Mouse (Mus musculus): ENCODE results near the gene Zfp981. TPM values are rescaled to one million over a fixed set of nuclear protein-coding genes. Genes with fewer than 3 reads are reported as not detected.
"Not testable (repeated sequence)": the region's sequence is repeated elsewhere in the genome, so short reads cannot be mapped to it uniquely, and the experiment has no call there.

Zfp981 gene
- total RNA-seq, 2 experiments from 2014 or later: 0.24 to 0.49 TPM

DNA sequence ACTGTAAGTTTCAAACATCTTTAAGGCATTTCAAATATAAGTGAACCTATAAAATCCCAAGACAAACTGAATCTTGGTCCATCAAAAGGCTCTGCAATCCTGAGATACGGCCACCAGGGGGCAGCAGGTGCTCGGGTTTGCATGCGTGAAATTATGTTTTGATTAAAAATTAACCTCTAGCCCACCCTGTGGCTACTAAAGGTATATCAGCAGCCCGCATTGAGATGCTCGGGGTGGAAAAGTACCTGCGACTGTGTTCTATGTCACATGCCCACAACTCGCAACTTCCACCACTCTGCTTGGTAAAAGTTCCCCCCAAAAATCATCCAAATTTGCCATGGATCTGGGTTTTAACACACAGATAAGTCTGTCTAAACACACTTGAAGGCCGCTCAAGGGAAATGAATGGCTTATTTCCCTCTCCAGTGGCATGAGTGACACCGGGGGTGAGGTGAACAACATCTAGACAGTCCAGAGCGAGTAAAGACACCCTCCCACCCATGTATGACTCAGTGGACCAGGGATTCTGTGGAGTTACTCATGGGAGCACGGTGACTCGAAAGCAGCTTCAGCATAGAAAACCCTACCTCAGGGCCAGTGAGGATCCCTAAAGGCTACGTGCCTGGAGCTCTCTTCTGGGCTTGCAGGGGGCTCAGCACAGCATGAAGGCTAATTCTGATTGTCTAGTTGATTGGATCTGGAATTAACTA is 18.1 kb upstream of the Zfp981 start:
- intact Hi-C loops (cut with DNase I); DNase-seq (ENCODE audit: low spot score in 2 of 2): not testable (repeated sequence)

DNA sequence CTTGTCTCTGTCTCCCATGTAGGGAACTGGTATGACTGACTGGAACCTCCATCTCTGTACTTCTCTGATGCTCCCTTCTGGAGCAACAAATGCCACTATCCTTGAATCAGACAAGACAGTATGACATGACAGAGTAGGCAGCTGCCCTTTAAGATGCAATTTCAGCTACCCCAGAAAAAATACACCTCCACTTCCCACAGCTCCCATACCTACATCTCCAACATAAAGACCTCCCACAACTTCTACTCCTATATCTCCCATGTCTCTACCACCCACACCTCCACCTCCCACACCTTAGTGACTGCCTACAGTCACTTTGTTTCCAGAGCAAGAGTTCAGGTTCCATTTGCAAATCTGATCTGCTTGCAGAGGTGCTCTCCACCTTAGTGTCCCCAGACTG is 17.2 kb upstream of the Zfp981 start:
- intact Hi-C loops (cut with DNase I): not testable (repeated sequence)

DNA sequence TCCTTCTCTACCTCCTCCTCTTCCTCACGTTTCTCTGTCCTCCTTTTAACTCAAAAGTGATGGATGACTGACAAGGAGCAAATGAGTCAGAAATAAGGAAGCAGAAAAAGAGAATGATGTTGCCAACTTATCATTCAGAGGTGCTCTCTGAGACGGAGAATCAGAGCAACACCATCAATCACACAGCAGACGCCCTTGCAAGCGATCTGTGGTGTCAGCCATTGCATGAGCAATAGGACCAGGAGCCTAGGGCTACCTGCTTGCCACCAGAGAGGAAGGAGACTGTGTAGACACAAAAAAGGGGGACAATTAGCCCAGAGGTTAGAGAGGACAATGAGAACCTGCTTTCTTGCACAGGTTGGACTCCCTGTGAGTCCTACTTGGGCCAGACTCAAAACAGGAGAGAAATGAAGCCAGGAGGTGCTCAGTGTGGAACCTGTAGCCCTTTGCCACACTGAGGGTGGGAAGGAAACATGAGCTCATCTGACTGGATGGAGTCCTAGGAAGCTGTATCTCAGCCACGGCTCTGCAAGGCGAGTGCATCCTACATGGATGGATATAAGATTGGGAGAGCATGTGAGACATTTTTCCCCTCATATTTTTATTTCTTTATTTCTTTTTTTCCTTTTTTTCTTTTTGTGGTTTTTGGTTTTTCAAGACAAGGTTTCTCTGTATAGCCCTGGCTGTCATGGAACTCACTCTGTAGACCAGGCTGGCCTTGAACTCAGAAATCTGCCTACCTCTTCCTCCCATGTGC is 16.5 kb upstream of the Zfp981 start:
- DNase-seq (ENCODE audit: low spot score in 2 of 2); intact Hi-C loops (cut with DNase I): not testable (repeated sequence)

More for the DNA sequence above, 17.2 kb upstream of the Zfp981 start:
- DNase-seq (ENCODE audit: low spot score in 2 of 2): not testable (repeated sequence)

DNA sequence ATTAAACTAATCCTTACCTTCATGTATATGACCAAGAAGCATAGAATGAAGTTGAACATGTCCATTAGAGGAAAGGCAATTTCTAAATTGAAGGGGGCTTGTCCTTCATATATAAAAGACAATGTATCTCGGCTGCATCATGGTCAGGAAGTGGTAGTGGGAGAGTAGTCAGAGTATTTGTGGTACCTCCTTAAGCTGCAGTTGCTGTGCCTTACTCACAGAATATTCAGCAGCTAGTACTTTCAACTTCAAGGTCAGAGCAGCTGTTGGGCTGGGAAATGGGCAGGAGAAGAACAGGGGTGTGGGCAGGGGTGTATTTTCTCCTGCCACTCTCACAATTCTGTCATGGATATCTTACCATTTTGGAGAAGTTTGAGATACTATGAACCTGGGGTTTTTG is 15.1 kb upstream of the Zfp981 start:
- intact Hi-C loops (cut with DNase I); DNase-seq (ENCODE audit: low spot score in 2 of 2): not testable (repeated sequence)

DNA sequence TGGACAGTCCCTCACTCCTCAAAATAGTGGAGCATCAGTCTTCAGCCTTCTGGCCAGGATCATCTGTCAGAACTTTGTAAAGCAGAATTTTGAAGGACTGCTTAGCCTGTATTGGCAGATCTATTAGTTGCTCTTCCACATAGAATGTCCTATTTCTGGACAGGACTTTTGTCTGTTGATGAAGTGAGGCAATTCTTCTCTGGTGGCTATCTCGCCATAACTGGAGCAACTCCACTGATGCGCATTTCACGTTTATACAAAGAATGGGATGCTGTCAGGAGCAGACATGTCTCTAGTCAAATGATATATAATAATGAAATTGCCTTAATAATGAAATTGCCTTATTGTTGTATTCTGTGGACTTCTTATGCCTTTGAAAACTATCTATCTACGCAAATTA is 12.6 kb upstream of the Zfp981 start:
- intact Hi-C loops (cut with DNase I): not testable (repeated sequence)

DNA sequence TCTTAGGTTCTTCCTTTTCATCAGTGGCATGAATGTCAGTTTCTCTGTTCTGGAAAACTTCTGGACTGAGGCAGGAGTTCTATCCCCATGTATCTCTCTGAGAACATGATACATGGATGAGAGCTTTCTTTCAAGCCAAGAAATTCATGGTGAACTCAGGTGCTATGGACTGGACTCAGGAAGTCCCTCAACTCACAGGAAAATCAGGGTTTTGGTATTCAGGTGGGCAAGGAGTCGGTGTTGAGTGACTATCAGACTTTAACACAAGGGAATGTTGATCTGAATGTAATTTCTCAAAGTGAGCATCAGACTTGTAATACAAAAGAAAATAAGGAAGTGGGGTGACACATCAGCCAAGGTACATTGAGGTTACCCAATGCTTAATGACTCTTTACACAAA is 9.8 kb upstream of the Zfp981 start:
- intact Hi-C loops (cut with DNase I); DNase-seq (ENCODE audit: low spot score in 2 of 2): not testable (repeated sequence)

More for the DNA sequence above, 12.6 kb upstream of the Zfp981 start:
- not testable (repeated sequence) for DNase-seq (ENCODE audit: low spot score in 2 of 2)

DNA sequence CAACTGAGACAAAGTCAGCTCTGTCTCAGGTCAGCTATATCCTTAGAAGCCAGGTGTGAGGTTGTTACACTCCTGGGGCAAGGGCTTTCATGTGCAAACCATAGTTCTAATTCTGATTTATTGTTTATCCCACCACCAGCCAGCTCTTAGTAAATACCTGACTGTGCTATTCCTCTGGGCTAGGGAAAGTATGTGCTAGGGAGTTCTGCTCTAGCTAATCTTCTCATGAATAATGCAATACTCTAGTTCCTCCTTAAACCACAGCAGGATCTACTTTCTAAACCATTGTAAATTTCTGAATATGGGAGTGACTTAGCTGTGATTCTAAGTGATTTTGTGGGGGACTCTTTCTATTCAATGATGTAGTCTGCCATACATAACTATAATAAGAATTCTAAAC is 9.4 kb upstream of the Zfp981 start:
- intact Hi-C loops (cut with DNase I): no loop called here
- DNase-seq (ENCODE audit: low spot score in 2 of 2): no peak

DNA sequence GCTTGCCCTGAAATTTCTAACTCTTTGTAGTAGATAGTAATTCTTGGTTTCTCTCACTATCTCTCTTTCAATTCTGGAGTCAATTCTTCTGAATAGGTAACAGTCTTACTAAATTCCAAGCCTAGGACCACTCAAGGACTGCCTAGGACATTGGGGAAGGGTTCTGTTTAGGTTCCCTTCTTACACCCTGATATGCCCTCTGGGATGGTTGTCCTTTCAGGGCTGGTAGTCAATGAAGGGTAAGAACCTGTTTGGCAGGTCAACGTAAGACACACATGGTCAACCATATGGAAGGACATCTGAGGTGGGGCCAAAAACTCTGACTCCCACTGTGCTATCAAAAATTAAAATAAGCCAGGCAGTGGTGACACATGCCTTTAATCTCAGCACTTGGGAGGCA is 9.0 kb upstream of the Zfp981 start:
- DNase-seq (ENCODE audit: low spot score in 2 of 2): no peak
- intact Hi-C loops (cut with DNase I): no loop called here

DNA sequence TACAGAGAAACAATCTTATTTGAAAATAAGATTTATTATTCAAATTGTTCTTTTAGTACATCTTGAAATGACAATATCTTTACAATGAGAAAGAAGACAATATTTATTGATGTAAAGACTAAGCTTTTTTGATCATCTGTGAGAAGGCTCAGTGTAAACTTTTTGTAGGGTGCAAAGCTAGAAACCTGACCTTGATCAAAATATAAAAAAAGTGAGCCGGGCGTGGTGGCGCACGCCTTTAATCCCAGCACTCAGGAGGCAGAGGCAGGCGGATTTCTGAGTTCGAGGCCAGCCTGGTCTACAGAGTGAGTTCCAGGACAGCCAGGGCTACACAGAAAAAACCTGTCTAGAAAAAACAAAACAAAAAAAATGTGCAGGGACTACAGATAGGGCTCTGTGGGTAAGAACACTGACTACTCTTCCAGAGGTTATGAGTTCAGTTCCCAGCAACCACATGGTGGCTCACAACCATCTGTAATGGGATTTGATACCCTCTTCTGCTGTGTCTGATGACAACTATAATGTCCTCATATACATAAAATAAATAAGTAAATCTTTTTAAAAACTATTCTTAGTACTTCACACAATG is 8.4 kb upstream of the Zfp981 start:
- DNase-seq (ENCODE audit: low spot score in 2 of 2); intact Hi-C loops (cut with DNase I): not testable (repeated sequence)

DNA sequence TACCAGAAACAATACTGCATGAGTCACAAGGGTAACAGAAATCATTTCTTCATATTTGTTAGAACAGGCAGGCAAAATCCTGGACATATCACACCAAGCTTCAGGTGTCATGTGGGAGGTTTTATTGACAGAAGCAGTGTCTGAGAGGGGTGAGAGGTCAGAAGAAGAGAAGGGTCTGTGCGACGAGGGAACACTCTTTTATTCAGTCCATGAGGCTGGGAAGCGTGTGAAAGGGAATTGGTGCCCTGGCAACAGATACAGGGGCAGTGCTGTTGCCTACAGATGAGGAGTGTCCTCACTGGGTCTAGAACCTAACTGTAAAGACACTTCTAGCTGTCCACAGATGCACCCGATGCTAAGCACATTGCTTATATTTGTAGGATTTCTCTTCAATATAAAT is 6.8 kb upstream of the Zfp981 start:
- intact Hi-C loops (cut with DNase I): no loop called here
- no peak for DNase-seq (ENCODE audit: low spot score in 2 of 2)

DNA sequence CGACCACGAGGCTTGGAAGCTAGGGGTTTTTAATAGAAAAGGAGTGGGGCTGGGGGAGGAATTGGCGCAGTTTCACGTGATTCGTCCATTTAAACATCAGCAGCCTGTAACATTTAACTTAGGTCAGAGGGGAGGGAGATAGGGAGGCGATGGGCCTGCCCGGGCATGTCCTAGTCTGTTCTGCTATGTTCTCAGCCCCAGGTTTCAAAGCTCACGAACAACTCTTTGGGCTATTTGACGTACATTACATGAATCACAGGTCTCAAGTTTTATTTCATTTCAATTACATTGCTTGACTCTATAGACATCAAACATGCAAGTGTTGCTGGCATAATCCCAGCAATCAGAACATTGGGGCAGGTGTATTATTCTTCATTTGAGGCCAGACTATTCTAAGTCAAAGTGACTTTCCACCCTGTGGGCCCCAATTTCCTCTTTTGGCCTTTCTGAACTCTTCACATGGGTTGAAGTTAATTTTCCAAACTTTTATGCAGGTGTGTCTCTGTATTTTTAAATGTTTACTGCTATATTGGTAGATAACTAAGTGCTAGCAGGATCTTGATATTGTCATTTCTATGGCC is 4.0 kb upstream of the Zfp981 start:
- DNase-seq (ENCODE audit: low spot score in 2 of 2); intact Hi-C loops (cut with DNase I): not testable (repeated sequence)

DNA sequence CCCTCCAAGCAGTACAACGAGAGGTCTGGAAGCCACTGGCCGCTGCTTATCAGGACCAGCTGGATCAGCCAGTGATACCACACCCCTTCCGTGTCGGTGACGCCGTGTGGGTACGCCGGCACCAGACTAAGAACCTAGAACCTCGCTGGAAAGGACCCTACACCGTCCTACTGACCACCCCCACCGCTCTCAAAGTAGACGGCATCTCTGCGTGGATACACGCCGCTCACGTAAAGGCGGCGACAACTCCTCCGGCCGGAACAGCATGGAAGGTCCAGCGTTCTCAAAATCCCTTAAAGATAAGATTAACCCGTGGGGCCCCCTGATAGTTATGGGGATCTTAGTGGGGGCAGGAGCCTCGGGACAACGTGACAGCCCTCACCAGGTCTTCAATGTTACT is 7.2 kb downstream of the Zfp981 start:
- intact Hi-C loops (cut with DNase I): not testable (repeated sequence)

DNA sequence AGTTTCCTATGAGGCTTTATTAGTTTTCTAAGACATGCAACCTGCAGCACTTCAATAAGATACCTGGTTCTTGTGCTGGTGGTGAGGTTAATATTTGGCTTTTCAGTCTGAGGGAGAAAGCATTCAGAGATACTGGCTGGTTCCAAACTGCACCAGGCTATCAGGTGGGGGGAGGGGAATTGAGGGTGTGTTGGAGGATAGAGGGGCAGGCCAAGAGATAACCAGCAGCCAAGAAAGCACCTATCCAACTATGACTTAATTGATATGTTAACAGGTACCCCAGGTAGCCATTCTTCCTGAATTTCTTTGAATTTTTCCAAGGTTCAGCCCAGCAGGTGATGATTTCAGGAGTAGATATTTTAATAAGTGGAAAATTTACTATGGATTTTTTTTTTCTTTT is 10.0 kb downstream of the Zfp981 start:
- intact Hi-C loops (cut with DNase I); DNase-seq (ENCODE audit: low spot score in 2 of 2): not testable (repeated sequence)

More for the DNA sequence above, 7.2 kb downstream of the Zfp981 start:
- not testable (repeated sequence) for DNase-seq (ENCODE audit: low spot score in 2 of 2)

DNA sequence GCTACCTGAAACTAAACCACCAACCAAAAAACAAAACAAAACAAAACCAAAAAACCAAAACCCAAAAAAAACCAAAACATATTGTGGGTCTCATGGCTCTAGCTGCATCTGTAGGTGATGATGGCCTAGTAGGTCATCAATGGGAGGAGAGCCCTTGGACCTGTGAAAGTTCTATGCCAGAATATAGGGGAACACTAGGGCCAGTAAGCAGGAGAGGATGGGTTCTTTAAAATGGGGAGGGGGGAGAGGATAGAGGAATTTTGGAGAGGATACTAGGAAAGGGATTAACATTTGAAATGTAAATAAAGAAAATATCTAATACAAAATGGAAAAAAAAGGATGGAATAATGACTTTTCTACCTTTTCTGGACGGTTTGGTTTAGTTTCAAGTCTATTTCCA is 14.6 kb downstream of the Zfp981 start:
- DNase-seq (ENCODE audit: low spot score in 2 of 2): no peak
- intact Hi-C loops (cut with DNase I): no loop called here

DNA sequence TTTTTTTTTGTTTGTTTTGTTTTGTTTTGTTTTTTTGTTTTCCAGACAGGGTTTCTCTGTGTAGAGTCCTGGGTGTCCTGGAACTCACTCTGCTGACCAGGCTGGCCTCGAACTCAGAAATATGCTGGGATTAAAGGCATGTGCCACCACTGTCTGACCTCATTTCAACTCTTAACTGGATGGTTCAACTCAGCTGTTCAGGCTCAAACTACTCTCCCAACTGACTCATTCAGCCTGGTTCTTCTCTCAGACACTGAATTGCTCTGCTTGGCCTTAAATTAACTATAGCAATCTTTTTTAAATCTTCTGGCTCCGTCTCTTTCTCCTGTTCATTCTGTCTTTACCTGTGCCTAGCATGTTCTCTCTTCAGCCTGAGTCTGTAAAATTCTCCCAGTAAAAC is 15.3 kb downstream of the Zfp981 start:
- intact Hi-C loops (cut with DNase I): not testable (repeated sequence)

DNA sequence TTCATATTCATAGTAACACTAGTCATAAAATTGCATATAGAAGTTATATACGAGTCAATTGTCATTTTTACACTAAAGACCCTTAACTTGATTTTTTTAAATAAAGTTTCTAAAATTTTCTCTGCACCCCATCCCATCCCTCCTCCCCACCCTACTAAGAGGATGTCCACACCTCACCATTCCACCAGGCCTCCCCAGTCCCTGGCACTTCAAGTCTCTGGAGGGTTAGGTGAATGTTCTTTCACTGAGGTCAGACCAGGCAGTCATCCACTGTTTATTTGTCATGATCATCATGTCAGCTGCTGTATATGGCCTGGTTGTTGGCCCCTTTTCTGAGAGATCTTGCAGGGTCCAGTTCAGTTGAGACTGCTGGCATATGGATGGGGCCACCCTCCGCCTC is 18.9 kb downstream of the Zfp981 start:
- no peak for DNase-seq (ENCODE audit: low spot score in 2 of 2)
- intact Hi-C loops (cut with DNase I): no loop called here

More for the DNA sequence above, 15.3 kb downstream of the Zfp981 start:
- not testable (repeated sequence) for DNase-seq (ENCODE audit: low spot score in 2 of 2)

DNA sequence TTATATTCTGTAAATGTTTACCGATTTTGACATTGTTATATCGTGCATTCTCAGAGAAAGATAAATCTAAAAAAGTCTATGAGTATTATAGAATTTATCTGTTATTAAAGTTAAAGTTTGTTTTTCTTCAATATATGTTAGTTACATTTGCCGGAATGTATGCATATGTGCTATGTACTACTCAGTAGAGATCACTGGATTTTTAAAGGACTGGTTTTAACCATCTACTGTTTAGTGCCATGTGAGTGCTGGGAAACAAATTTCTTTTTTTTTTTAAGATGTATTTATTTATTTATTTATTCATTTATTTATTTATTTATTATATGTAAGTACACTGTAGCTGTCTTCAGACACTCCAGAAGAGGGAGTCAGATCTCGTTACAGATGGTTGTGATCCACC is 32.7 kb downstream of the Zfp981 start:
- no peak for DNase-seq (ENCODE audit: low spot score in 2 of 2)
- intact Hi-C loops (cut with DNase I): no loop called here

DNA sequence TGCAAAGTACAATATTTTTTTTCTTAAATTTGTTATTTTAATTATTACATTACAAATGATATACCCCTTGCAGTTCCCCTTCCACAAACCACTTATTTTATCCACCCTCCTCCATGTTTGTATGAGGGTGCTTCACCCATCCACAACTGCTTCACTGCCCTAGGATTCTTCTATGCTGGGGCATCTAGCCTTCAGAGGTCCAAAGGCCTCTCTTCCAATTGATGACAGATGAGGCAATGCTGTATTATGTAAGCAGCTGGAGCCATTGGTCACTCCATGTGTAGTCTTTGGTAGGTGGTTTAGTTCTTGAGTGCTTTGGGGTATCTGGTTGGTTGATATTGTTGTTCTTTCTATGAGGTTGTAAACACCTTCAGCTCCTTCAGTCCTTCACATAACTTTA is 34.1 kb downstream of the Zfp981 start:
- intact Hi-C loops (cut with DNase I): no loop called here
- no peak for DNase-seq (ENCODE audit: low spot score in 2 of 2)

DNA sequence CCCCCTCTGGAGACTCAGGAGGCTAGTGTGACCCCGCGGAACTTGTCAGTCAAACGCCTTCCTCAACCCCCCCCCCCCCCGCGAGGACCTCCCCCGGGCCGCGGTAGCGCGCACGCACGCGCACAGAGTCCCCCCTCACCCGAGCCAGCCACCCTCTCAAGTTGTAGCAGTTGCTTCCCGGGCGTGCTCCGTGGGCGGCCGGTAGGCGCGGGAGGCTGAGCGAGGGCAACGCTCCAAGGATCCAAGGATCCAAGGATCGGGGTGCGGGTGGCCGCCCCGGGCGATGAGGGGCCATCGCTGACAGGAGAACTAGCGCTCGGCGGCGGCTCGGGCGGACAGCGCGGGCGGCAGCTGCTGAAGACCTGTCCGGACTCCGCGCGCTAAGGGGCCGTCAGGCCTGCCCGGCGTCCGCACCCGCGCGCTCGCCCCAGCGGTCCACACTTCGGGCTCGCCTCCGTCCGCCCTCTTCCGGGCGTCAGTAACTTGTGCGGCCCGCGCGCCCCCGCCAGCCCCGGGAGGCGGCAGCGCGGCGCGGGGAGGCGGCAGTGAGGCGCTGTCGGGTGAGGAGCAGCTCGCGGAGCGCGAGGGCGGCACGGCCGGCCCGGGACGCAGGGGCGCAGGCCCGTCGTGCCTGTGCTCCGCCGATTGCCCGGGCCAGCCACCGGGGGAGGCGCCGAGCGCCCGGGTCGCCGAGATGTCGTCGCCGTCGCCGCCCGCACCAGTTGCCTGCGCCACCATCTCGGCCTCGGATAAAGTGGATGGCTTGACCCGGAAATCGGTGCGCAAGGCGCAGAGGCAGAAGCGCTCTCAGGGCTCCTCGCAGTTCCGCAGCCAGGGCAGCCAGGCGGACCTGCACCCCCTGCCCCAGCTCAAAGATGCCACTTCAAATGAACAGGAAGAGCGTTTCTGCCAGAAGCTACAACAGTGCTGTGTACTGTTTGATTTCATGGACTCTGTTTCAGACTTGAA is 78.4 kb downstream of the Zfp981 start:
- intact Hi-C loops (cut with DNase I); DNase-seq (ENCODE audit: low spot score in 2 of 2): not testable (repeated sequence)
